Mouse (Mus musculus) liver, adult 2 months (tissue): ENCODE data around the gene Tsc2. TPM values are rescaled to one million over a fixed set of nuclear protein-coding genes. Genes with fewer than 3 reads are reported as not detected.

Source experiments
- DNase-seq: peaks from one replicate; pipeline ENCODE4 v3.0.0-alpha.2; 2011; ENCODE audit warnings: low read depth, low spot score; ENCODE audit errors: extremely low read depth
- H3K27ac ChIP-seq: fragments of 200-500 bp; replicated peaks from 2 replicates; pipeline ENCODE4 v1.5.1; 2012; ENCODE audit warnings: low read depth, mild to moderate bottlenecking, control low read depth, inconsistent platforms, low read length; ENCODE audit not compliant: insufficient read depth
- H3K27me3 ChIP-seq: fragments of 200-500 bp; 2 replicates; pipeline ENCODE4 v1.6.1; 2012; ENCODE audit warnings: mild to moderate bottlenecking, moderate library complexity, low read length, inconsistent platforms; ENCODE audit not compliant: control insufficient read depth, insufficient read depth
- H3K36me3 ChIP-seq: fragments of 200-500 bp; 2 replicates; pipeline ENCODE4 v1.6.1; 2012; ENCODE audit warnings: low read length, inconsistent platforms; ENCODE audit not compliant: control insufficient read depth, insufficient read depth
- H3K4me1 ChIP-seq: fragments of 200-500 bp; 2 replicates; pipeline ENCODE4 v1.6.1; 2011; ENCODE audit warnings: low read length; ENCODE audit not compliant: control insufficient read depth, insufficient read depth
- H3K4me3 ChIP-seq: fragments of 200-500 bp; 2 replicates; pipeline ENCODE4 v1.5.1; 2011; ENCODE audit warnings: low read depth, mild to moderate bottlenecking, control low read depth, low read length, moderate library complexity; ENCODE audit not compliant: insufficient read depth
- H3K79me2 ChIP-seq: fragments of 200-500 bp; 2 replicates; pipeline ENCODE4 v1.6.1; 2012; ENCODE audit warnings: inconsistent platforms, mild to moderate bottlenecking, low read length, moderate library complexity; ENCODE audit not compliant: control insufficient read depth, insufficient read depth
- H3K9ac ChIP-seq: fragments of 200-500 bp; 2 replicates; pipeline ENCODE4 v1.6.1; 2012; ENCODE audit warnings: low read depth, mild to moderate bottlenecking, control low read depth, inconsistent platforms, low read length
- CTCF ChIP-seq: fragments of 200-500 bp; IDR thresholded peaks from 2 replicates; pipeline ENCODE4 v1.5.1; 2011; ENCODE audit warnings: low read depth, low read length, control low read depth
- POLR2A ChIP-seq: fragments of 200-500 bp; IDR thresholded peaks from 2 replicates; pipeline ENCODE4 v1.6.1; 2011; ENCODE audit warnings: low read length, control low read depth; ENCODE audit not compliant: insufficient read depth; ENCODE audit errors: extremely low read depth
- WGBS: fragments of 180-500 bp; shearing (Covaris S2); methylation state at CpG from one replicate; pipeline ENCODE4 v1.1.7; 2018; 5-methylcytosine and 5-hydroxymethylcytosine counted together
- polyA plus RNA-seq: library from polyadenylated mRNA; depleted of rRNA; stranded (reverse); fragments of >200 nt; gene quantifications from 2 replicates; pipeline ENCODE4 v1.2.3, GENCODE M21; 2012
- total RNA-seq: library from RNA; depleted of rRNA; stranded (reverse); fragments of >200 nt; gene quantifications from 2 replicates; pipeline ENCODE4 v1.2.3, GENCODE M21; 2014

The Tsc2 gene
- total and polyA plus RNA-seq, 2 experiments: 19.5 to 79.3 TPM

DNA sequence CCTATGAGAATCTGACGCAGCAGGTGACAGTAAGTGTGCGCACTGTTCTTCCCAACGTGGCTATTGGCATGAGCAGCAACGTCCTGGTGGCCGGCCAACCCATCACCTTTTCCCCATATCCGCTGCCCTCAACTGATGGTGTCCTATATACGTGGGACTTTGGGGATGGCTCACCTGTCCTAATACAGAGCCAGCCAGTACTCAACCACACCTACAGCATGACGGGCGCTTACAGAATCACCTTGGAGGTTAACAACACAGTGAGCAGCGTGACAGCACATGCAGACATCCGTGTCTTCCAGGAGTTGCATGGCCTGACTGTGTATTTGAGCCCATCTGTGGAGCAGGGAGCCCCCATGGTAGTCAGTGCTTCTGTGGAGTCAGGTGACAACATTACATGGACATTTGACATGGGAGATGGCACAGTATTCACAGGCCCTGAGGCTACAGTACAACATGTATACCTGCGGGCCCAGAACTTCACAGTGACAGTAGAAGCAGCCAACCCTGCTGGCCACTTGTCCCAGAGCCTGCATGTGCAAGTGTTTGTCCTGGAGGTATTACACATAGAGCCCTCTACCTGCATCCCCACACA lies 59.7 kb downstream of the Tsc2 start:
- no peak overlapping the region for H3K9ac ChIP-seq
- no peak overlapping the region for H3K4me3 ChIP-seq
- no peak for TF ChIP-seq POLR2A
- TF ChIP-seq CTCF: no peak
- no peaks in the 10 kb centered on the region for H3K4me1 ChIP-seq
- 94% methylated on average over 12 of the region's 12 CpGs for WGBS
- peaks cover 7% of the 10 kb centered on the region; the same call in 1 of the 2 replicates for H3K36me3 ChIP-seq
- no peak overlapping the region for H3K27ac ChIP-seq
- H3K27me3 ChIP-seq: no peaks in the 10 kb centered on the region
- no peak for DNase-seq
- no peaks in the 10 kb centered on the region for H3K79me2 ChIP-seq

DNA sequence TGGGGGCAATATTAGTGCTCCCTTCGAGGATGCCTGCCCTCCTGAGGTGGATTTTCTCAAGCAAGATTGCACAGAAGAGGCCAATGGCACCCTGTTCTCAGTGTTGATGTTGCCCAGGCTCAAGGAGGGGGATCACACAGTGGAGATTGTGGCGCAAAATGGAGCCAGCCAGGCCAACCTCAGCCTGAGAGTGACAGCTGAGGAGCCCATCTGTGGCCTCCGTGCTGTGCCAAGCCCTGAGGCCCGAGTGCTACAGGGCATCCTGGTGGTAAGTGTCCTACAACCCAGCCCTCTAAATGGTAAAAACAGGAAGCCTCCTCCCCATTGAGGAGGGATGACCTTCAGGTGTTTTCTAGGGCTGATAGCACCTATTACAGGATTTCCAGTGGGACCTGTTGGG lies 62.6 kb downstream of the Tsc2 start:
- no peak overlapping the region for H3K9ac ChIP-seq
- DNase-seq: no peak
- H3K27ac ChIP-seq: no peak overlapping the region
- 95% methylated on average over 4 of the region's 4 CpGs for WGBS
- H3K4me1 ChIP-seq: no peaks in the 10 kb centered on the region
- no peaks in the 10 kb centered on the region for H3K27me3 ChIP-seq
- peaks cover 7% of the 10 kb centered on the region; the same call in 1 of the 2 replicates for H3K36me3 ChIP-seq
- TF ChIP-seq POLR2A (no peak), CTCF (no peak)
- H3K79me2 ChIP-seq: no peaks in the 10 kb centered on the region
- no peak overlapping the region for H3K4me3 ChIP-seq

DNA sequence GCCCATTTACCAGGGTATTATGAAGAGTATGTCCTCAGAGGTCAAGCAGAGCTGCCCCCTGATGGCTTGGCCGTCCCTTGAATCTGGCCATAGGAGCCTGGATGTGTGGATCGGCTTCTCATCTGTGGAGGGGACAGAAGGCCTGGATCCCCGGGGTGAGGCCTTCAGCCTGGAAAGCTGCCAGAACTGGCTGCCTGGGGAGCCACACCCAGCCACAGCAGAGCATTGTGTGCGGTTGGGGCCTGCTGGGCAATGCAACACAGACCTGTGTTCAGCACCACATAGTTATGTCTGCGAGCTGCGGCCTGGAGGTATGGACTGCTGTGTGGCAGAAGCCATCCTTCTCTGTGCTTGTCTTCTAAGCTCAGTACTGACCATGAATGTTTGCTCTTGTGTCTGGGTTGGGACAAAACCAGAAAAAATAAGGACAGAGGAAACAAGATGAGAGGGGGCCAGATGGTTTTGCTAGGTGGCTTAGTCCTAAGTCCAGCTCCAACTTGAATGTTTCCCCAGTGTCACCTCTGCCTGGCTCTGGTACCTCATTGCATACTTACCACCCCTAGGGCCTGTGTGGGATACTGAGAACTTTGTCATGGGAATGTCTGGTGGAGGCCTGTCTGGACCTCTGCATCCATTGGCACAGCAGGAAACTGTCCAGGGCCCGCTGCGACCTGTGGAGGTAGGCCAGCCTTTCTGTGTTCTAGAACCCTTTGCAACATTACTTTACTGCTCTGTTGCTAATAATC lies 65.2 kb downstream of the Tsc2 start:
- Histone ChIP-seq H3K4me3 (no peak overlapping the region), H3K27me3 (no peaks in the 10 kb centered on the region), H3K4me1 (no peaks in the 10 kb centered on the region), H3K9ac (no peak overlapping the region), H3K79me2 (peaks cover 6% of the 10 kb centered on the region; the same call in 1 of the 2 replicates), H3K27ac (no peak overlapping the region), H3K36me3 (peaks cover 7% of the 10 kb centered on the region; the same call in 1 of the 2 replicates)
- WGBS: 66% methylated on average over 8 of the region's 8 CpGs
- no peak for DNase-seq
- TF ChIP-seq POLR2A (no peak), CTCF (no peak)

DNA sequence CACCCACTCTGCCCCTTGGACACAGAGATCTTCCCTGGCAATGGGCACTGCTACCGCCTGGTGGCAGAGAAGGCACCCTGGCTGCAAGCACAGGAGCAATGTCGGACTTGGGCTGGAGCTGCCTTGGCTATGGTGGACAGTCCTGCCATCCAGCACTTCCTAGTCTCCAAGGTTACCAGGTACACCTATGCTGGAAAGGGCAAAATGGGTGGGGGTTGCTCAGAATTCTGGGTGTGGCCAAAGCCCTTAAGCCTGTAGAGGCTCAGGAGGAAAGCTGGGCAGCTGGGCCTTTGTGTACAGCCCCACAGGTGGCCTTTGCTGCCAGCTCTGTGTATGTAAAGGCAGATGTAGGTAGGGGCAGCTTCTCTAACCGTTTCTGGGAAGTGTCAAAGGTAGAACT lies 66.6 kb downstream of the Tsc2 start:
- Histone ChIP-seq H3K4me1 (no peaks in the 10 kb centered on the region), H3K27me3 (no peaks in the 10 kb centered on the region), H3K79me2 (peaks cover 6% of the 10 kb centered on the region; the same call in 1 of the 2 replicates), H3K36me3 (peaks cover 7% of the 10 kb centered on the region; the same call in 1 of the 2 replicates), H3K4me3 (no peak overlapping the region), H3K27ac (no peak overlapping the region), H3K9ac (no peak overlapping the region)
- TF ChIP-seq POLR2A (no peak), CTCF (no peak)
- no peak for DNase-seq
- WGBS: 93% methylated on average over 3 of the region's 3 CpGs

DNA sequence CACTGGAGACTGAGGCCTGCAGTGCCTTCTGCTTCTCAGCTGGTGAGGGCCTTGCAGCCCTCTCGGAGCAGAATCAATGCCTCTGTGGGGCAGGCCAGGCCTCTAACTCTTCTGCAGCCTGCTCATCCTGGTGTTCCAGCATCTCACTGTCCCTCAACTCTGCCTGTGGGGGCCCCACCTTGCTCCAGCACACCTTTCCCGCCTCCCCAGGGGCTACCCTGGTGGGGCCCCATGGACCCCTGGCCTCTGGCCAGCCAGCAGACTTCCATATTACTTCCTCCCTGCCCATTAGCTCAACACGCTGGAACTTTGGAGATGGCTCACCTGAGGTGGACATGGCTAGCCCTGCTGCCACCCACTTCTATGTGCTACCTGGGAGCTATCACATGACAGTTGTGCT lies 67.3 kb downstream of the Tsc2 start:
- peaks cover 9% of the 10 kb centered on the region; the same call in 1 of the 2 replicates for H3K79me2 ChIP-seq
- no peak overlapping the region for H3K4me3 ChIP-seq
- no peaks in the 10 kb centered on the region for H3K4me1 ChIP-seq
- H3K27me3 ChIP-seq: no peaks in the 10 kb centered on the region
- H3K9ac ChIP-seq: no peak overlapping the region
- no peak overlapping the region for H3K27ac ChIP-seq
- H3K36me3 ChIP-seq: peaks cover 6% of the 10 kb centered on the region; the same call in 1 of the 2 replicates
- 97% methylated on average over 3 of the region's 3 CpGs for WGBS
- DNase-seq: no peak
- TF ChIP-seq POLR2A (no peak), CTCF (no peak)

DNA sequence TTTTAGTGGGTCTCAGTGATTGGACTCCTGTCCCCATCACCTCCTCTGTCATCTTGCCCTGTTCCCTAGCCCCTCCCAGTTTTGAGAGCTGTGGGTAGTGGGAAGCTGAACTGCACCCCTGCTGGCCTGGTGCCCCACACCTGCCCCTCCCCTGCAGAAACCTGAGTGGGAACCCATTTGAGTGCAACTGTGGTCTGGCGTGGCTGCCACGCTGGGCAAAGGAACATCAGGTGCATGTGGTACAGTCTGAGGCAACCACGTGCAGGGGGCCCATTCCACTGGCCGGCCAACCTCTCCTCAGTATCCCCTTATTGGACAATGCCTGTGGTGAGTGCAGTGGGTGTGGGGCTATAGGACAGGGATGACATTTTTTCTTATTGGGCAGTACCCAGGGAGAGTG lies 68.0 kb downstream of the Tsc2 start:
- Histone ChIP-seq H3K27ac (no peak overlapping the region), H3K4me3 (no peak overlapping the region), H3K4me1 (no peaks in the 10 kb centered on the region), H3K36me3 (peaks cover 4% of the 10 kb centered on the region; the same call in 1 of the 2 replicates), H3K27me3 (no peaks in the 10 kb centered on the region), H3K79me2 (peaks cover 9% of the 10 kb centered on the region; the same call in 1 of the 2 replicates), H3K9ac (no peak overlapping the region)
- 96% methylated on average over 4 of the region's 4 CpGs for WGBS
- no peak for DNase-seq
- TF ChIP-seq CTCF: no peak
